ENCODE assay signal across 19 mouse cellular contexts in genomic region chr3:100474536-100474935, GRCm38 (mm10). TPM values are rescaled to one million over a fixed set of nuclear protein-coding genes. Genes with fewer than 3 reads are reported as not detected.
DNase-seq lines count a peak whose midpoint lies in the region; ATAC-seq and TF ChIP-seq lines count a peak whose summit lies in the region.
"Had no signal": no experiment of that assay in that cellular context is flagged by ENCODE, and none has a peak within 500 bp of the region (broad histone marks: within the 10 kb centered on the region; RNA-seq: fewer than 3 reads in every experiment).

No protein-coding gene starts in this region.

- peaks cover 6% of the 10 kb centered on the region for H3K36me3 ChIP-seq in hindbrain, embryonic 10.5 days
- no peaks in the 10 kb centered on the region for H3K36me3 ChIP-seq in hindbrain, postnatal 0 days (ENCODE audit: insufficient read depth, low read length)
- no peaks in the 10 kb centered on the region for H3K36me3 ChIP-seq in midbrain, embryonic 16.5 days (ENCODE audit: control insufficient read depth, insufficient read depth, low read length)
- H3K36me3 ChIP-seq: forebrain, embryonic 12.5 days; limb, embryonic 15.5 days had no signal

- intact Hi-C loops in heart, postnatal 14 days (cut with DNase I): no loop called here

- no peaks in the 10 kb centered on the region for H3K27me3 ChIP-seq in hindbrain, embryonic 10.5 days (ENCODE audit: insufficient read depth, poor library complexity, severe bottlenecking)
- no peaks in the 10 kb centered on the region for H3K27me3 ChIP-seq in hindbrain, postnatal 0 days (ENCODE audit: insufficient read depth, low read length)
- no peaks in the 10 kb centered on the region for H3K27me3 ChIP-seq in midbrain, embryonic 16.5 days (ENCODE audit: control insufficient read depth, insufficient read depth, low read depth, low read length)
- H3K27me3 ChIP-seq: CH12.LX; forebrain, embryonic 12.5 days; limb, embryonic 15.5 days had no signal

- WGBS in hindbrain, embryonic 10.5 days: 35% methylated on average over 7 of the region's 7 CpGs
- 20% methylated on average over 7 of the region's 7 CpGs for WGBS in hindbrain, postnatal 0 days
- WGBS in midbrain, embryonic 16.5 days: 25% methylated on average over 7 of the region's 7 CpGs

- peak overlapping the region; percentile 75 for H3K27ac ChIP-seq in hindbrain, embryonic 10.5 days
- no peak overlapping the region for H3K27ac ChIP-seq in hindbrain, postnatal 0 days
- H3K27ac ChIP-seq in midbrain, embryonic 16.5 days (ENCODE audit: low read length): no peak overlapping the region
- H3K27ac ChIP-seq: forebrain, embryonic 12.5 days; layer of hippocampus, adult 2 months; limb, embryonic 15.5 days had no signal

- no peak overlapping the region for H3K4me3 ChIP-seq in hindbrain, embryonic 10.5 days
- no peak overlapping the region for H3K4me3 ChIP-seq in hindbrain, postnatal 0 days (ENCODE audit: low read length)
- no peak overlapping the region for H3K4me3 ChIP-seq in midbrain, embryonic 16.5 days (ENCODE audit: low read depth, low read length)
- H3K4me3 ChIP-seq: forebrain, embryonic 12.5 days; layer of hippocampus, adult 2 months; limb, embryonic 15.5 days had no signal

- TF ChIP-seq CTCF in hindbrain, postnatal 0 days (IDR thresholded peaks at IDR 0.05; ENCODE audit: low read depth): no peak

- no peak overlapping the region for H3K9ac ChIP-seq in hindbrain, postnatal 0 days (replicated peaks; ENCODE audit: low read length)
- no peak overlapping the region for H3K9ac ChIP-seq in midbrain, embryonic 16.5 days (ENCODE audit: low read depth, low read length)
- H3K9ac ChIP-seq: forebrain, embryonic 12.5 days; limb, embryonic 15.5 days had no signal

- no peak overlapping the region for H3K4me2 ChIP-seq in hindbrain, postnatal 0 days (ENCODE audit: low read depth, low read length)
- no peak overlapping the region for H3K4me2 ChIP-seq in midbrain, embryonic 16.5 days (ENCODE audit: low read length)
- H3K4me2 ChIP-seq: forebrain, embryonic 12.5 days; limb, embryonic 15.5 days had no signal

- H3K4me1 ChIP-seq in hindbrain, embryonic 10.5 days (replicated peaks): peaks cover 38% of the 10 kb centered on the region
- H3K4me1 ChIP-seq in hindbrain, postnatal 0 days (ENCODE audit: insufficient read depth, low read length): no peaks in the 10 kb centered on the region; the same call in 1 of the 2 replicates
- no peaks in the 10 kb centered on the region for H3K4me1 ChIP-seq in midbrain, embryonic 16.5 days (ENCODE audit: control insufficient read depth, insufficient read depth, low read length)
- H3K4me1 ChIP-seq: limb, embryonic 15.5 days had no signal

- peak; percentile 48; the same call in 1 of the 2 replicates for ATAC-seq in hindbrain, postnatal 0 days
- ATAC-seq in midbrain, embryonic 16.5 days: peak; percentile 73; the same call in 1 of the 2 replicates
- ATAC-seq: lung, postnatal 0 days had no signal

- DNase-seq in ZHBTc4 (ENCODE audit: low read depth, low spot score): peak; percentile 12
- DNase-seq in hindbrain, embryonic 10.5 days (ENCODE audit: low spot score): peak; percentile 40
- peak; percentile 23 for DNase-seq in hindbrain, postnatal 0 days (ENCODE audit: low spot score)
- no peak for DNase-seq in heart, postnatal 14 days
- no peak for DNase-seq in cerebellum, adult 18-20 months
- DNase-seq in urinary bladder, postnatal 25 days (ENCODE audit: low spot score): no peak
- DNase-seq in thymus, adult 18-20 months: no peak
- DNase-seq: cerebellum, adult 9-10 months; heart, adult 18-20 months; kidney, adult 11 months; kidney, postnatal 14 days; right cerebral cortex, postnatal 4 days; thymus, postnatal 14 days had no signal

- 0 out of 2 replicates have a peak, but pooled peaks cover 2% of the 10 kb centered on the region for H3K9me3 ChIP-seq in hindbrain, embryonic 10.5 days
- no peaks in the 10 kb centered on the region for H3K9me3 ChIP-seq in hindbrain, postnatal 0 days (ENCODE audit: low read length)
- H3K9me3 ChIP-seq in midbrain, embryonic 16.5 days (replicated peaks; ENCODE audit: control insufficient read depth, low read length, poor library complexity, severe bottlenecking): no peaks in the 10 kb centered on the region
- H3K9me3 ChIP-seq: forebrain, embryonic 12.5 days; limb, embryonic 15.5 days had no signal

RNA-seq across cellular contexts. Expression of gene Tent5c, which starts 14.6 kb away (rescaled TPM):
- 2.0 and 2.2 TPM in 2 replicates for polyA plus RNA-seq in hindbrain, embryonic 10.5 days (2016; fragmentation: Nextera tagmentation; extraction: Ambion mirVana)
- 2.9 and 3.7 TPM in 2 replicates for total RNA-seq in hindbrain, postnatal 0 days (2014; rRNA removed)
- 1.1 and 1.2 TPM in 2 replicates for polyA plus RNA-seq in hindbrain, postnatal 0 days (2015; fragmentation: Nextera tagmentation; extraction: Ambion mirVana)
- 3.7 and 4.8 TPM in 2 replicates for polyA plus RNA-seq in midbrain, embryonic 16.5 days (2015; fragmentation: Nextera tagmentation; extraction: Ambion mirVana)
- 100 to 1,000 TPM in 1 of 2 experiments, 10 to 100 TPM in 1; 87.7 to 105 TPM for total RNA-seq in heart, postnatal 14 days (2021)

Comparison
In these comparisons a context has a peak if more than half of its experiments do, and no peak if none do; other contexts are left out.
1. DNase-seq: peak in ZHBTc4 (single experiment), hindbrain, embryonic 10.5 days (single experiment) and hindbrain, postnatal 0 days (single experiment); none in heart, postnatal 14 days (0 of 2), cerebellum, adult 18-20 months (0 of 2), urinary bladder, postnatal 25 days (single experiment) and thymus, adult 18-20 months (0 of 2).